11 mouse cellular contexts compared by ENCODE assay signal in the genomic region with DNA sequence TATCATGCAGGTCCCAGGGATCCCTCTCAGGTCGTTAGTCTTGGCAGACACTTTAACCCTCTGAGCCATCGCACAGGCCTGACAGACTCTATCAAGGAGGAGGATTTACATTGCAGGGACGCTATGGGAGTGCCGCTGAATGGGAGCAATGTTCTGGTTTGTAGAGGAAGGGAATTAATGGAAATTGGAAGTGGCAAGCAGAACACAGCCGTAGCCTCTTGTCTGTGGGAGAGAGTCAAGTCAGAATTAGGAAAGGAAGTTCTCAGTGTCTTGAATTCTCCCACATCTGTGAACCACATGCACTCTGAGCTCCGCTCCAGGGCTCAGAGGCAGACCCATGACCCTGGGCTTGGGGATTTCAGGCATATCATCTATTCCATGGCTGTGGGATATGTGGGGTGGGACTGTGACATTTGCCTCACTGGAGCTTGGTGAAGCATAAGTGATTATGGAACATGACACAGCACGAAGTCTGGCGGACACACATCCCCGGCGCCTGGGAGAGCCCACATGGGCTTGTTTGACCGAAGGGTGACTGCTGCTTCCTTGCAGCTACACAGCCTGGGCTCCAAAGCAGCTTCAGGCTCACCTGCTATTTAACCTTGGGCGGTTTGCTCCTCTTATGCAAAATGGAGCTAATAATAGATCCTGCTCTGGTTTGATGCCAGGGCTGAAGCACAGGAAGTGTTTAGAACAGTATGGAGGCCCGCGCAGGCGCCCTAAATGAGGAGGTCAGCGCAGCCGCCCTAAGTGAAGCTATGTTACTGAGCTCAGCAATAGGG.
DNase-seq lines count a peak whose midpoint lies in the region; ATAC-seq lines count a peak whose summit lies in the region.
"Had no signal": no experiment of that assay in that cellular context is flagged by ENCODE, and none has a peak within 500 bp of the region (broad histone marks: within the 10 kb centered on the region; RNA-seq: fewer than 3 reads in every experiment).

No protein-coding gene starts in this region.

- H3K9me3 ChIP-seq in neural tube, embryonic 11.5 days (ENCODE audit: control insufficient read depth, low read length) = no peaks in the 10 kb centered on the region
- H3K9me3 ChIP-seq: limb, embryonic 12.5 days had no signal

- no peaks in the 10 kb centered on the region for H3K27me3 ChIP-seq in neural tube, embryonic 11.5 days (ENCODE audit: control insufficient read depth, insufficient read depth, low read length)
- H3K27me3 ChIP-seq: limb, embryonic 12.5 days had no signal

- no peak overlapping the region for H3K9ac ChIP-seq in neural tube, embryonic 11.5 days (ENCODE audit: low read length)
- H3K9ac ChIP-seq: limb, embryonic 12.5 days had no signal

- intact Hi-C loops in heart, postnatal 36 days (cut with DNase I) = no loop called here

- peaks cover 5% of the 10 kb centered on the region for H3K4me1 ChIP-seq in neural tube, embryonic 11.5 days (ENCODE audit: control insufficient read depth, insufficient read depth, low read length)
- H3K4me1 ChIP-seq: limb, embryonic 12.5 days had no signal

- H3K4me2 ChIP-seq in neural tube, embryonic 11.5 days (ENCODE audit: low read depth) = no peak overlapping the region
- H3K4me2 ChIP-seq: limb, embryonic 12.5 days had no signal

- H3K4me3 ChIP-seq in neural tube, embryonic 11.5 days (ENCODE audit: low read depth, low read length) = no peak overlapping the region
- H3K4me3 ChIP-seq: limb, embryonic 12.5 days; myocyte had no signal

- no peak for ATAC-seq in neural tube, embryonic 11.5 days (ENCODE audit: insufficient read depth, low FRiP score, low TSS enrichment)
- no peak for ATAC-seq in frontal cortex, adult (ENCODE audit: low TSS enrichment)
- no peak for ATAC-seq in inflammation-experienced regulatory T-cells, adult 6 months

- DNase-seq in brain, adult 2 months (ENCODE audit: low read depth, low spot score) = peak; percentile 65
- DNase-seq in embryo, embryonic 10.5 days (ENCODE audit: low spot score) = peak; percentile 55
- DNase-seq in heart, postnatal 36 days = peak; percentile 32 to 50
- peak; percentile 32 for DNase-seq in neural tube, embryonic 11.5 days (ENCODE audit: low spot score)
- no peak for DNase-seq in adrenal gland, adult 18-20 months (ENCODE audit: low spot score in 2 of 2)
- DNase-seq in thymus, adult 18-20 months = no peak
- DNase-seq: adrenal gland, postnatal 36 days had no signal

- WGBS in neural tube, embryonic 11.5 days = 56% methylated on average over 17 of the region's 17 CpGs

- no peak overlapping the region for H3K27ac ChIP-seq in neural tube, embryonic 11.5 days (ENCODE audit: low read depth, low read length)
- H3K27ac ChIP-seq: limb, embryonic 12.5 days had no signal

- H3K36me3 ChIP-seq in neural tube, embryonic 11.5 days (ENCODE audit: control insufficient read depth, insufficient read depth, low read length) = no peaks in the 10 kb centered on the region
- H3K36me3 ChIP-seq: limb, embryonic 12.5 days had no signal

Comparison
In these comparisons a context has a peak if more than half of its experiments do, and no peak if none do; other contexts are left out.
1. DNase-seq: peak in brain, adult 2 months (single experiment), embryo, embryonic 10.5 days (single experiment), heart, postnatal 36 days (2 of 2) and neural tube, embryonic 11.5 days (single experiment); none in adrenal gland, adult 18-20 months (0 of 2) and thymus, adult 18-20 months (0 of 2).